Mouse (Mus musculus): ENCODE data around the gene Fndc8. TPM values are rescaled to one million over a fixed set of nuclear protein-coding genes. Genes with fewer than 3 reads are reported as not detected.
A peak's percentile ranks its signal among the peaks of the same experiment; 100 is the strongest.
"Not testable (repeated sequence)": the region's sequence is repeated elsewhere in the genome, so short reads cannot be mapped to it uniquely, and the experiment has no call there.

Fndc8 gene
- total RNA-seq, 2 experiments from 2014 or later, result not detected

GRCm38 (mm10) chr11:82914711-82915352 lies 22.9 kb downstream of the Fndc8 start:
- DNase-seq, result peak; percentile 56 to 65

- DNase-seq, result no peak
Observed at GRCm38 (mm10) chr11:82920768-82921167, 28.8 kb downstream of the Fndc8 start.

- DNase-seq, result no peak
Observed at GRCm38 (mm10) chr11:82921691-82922090, 29.8 kb downstream of the Fndc8 start.

GRCm38 (mm10) chr11:82923910-82924309 lies 32.0 kb downstream of the Fndc8 start:
- DNase-seq, result not testable (repeated sequence)

GRCm38 (mm10) chr11:82928897-82929632 lies 37.1 kb downstream of the Fndc8 start:
- DNase-seq, result no peak

- no peak for DNase-seq
Observed at GRCm38 (mm10) chr11:82929633-82929950, 37.7 kb downstream of the Fndc8 start.

GRCm38 (mm10) chr11:82930391-82930955 lies 38.5 kb downstream of the Fndc8 start:
- not testable (repeated sequence) for DNase-seq

GRCm38 (mm10) chr11:82931161-82931560 lies 39.2 kb downstream of the Fndc8 start:
- DNase-seq, result not testable (repeated sequence)

- not testable (repeated sequence) for DNase-seq
Observed at GRCm38 (mm10) chr11:82931671-82932450, 39.9 kb downstream of the Fndc8 start.

GRCm38 (mm10) chr11:82933186-82933585 lies 41.3 kb downstream of the Fndc8 start:
- DNase-seq, result no peak

- no peak for DNase-seq
Observed at GRCm38 (mm10) chr11:82943336-82943735, 51.4 kb downstream of the Fndc8 start.

GRCm38 (mm10) chr11:82945636-82946035 lies 53.7 kb downstream of the Fndc8 start:
- DNase-seq, result no peak

GRCm38 (mm10) chr11:82947457-82947856 lies 55.5 kb downstream of the Fndc8 start:
- no peak for DNase-seq

GRCm38 (mm10) chr11:82949036-82949435 lies 57.1 kb downstream of the Fndc8 start:
- DNase-seq, result no peak

Other genes with a start within 250 kb of the Fndc8 start
- gene Cct6b, start 127.8 kb upstream of the Fndc8 start, total RNA-seq (2021), result under 1 TPM in 1 of 2 experiments, not detected in 1; 0.20 TPM
- 10 to 100 TPM; 15.9 to 17.4 TPM for gene Zfp830, start 127.8 kb upstream of the Fndc8 start, total RNA-seq (2021)
- gene Lig3, start 111.0 kb upstream of the Fndc8 start, total RNA-seq (2021), result 10 to 100 TPM; 23.6 to 26.3 TPM
- gene Rffl, start 20.9 kb upstream of the Fndc8 start, total RNA-seq (2021), result 10 to 100 TPM; 10.7 to 11.7 TPM
- 10 to 100 TPM; 14.1 to 15.7 TPM for gene Rad51d, start 1.5 kb upstream of the Fndc8 start, total RNA-seq (2021)
- 10 to 100 TPM; 44.6 to 49.0 TPM for gene Nle1, start 16.3 kb downstream of the Fndc8 start, total RNA-seq (2021)
- 1 to 10 TPM; 1.6 to 2.3 TPM for gene Unc45b, start 18.4 kb downstream of the Fndc8 start, total RNA-seq (2021)
- gene Slfn5, start 59.2 kb downstream of the Fndc8 start, total RNA-seq (2021), result 1 to 10 TPM; 3.5 to 4.6 TPM
- under 1 TPM; 0.25 to 0.40 TPM for gene Slfn9, start 99.7 kb downstream of the Fndc8 start, total RNA-seq (2021)
- gene Slfn8, start 128.7 kb downstream of the Fndc8 start, total RNA-seq (2021), result under 1 TPM; 0.32 to 0.68 TPM
- under 1 TPM; 0.60 to 0.83 TPM for gene Slfn2, start 173.0 kb downstream of the Fndc8 start, total RNA-seq (2021)
- gene Slfn1, start 224.7 kb downstream of the Fndc8 start, total RNA-seq (2021), result not detected

Data from layer of hippocampus, postnatal 36 days (tissue).